Mouse (Mus musculus) neural tube, embryonic 11.5 days (tissue): ENCODE data around the gene St6galnac4. TPM values are rescaled to one million over a fixed set of nuclear protein-coding genes. Genes with fewer than 3 reads are reported as not detected.
A peak's percentile ranks its signal among the peaks of the same experiment; 100 is the strongest.

ENCODE experiments used
- ATAC-seq: fragments of 200-750 bp; cut with Nextera tagmentation; 2 replicates; pipeline ENCODE4 v1.8.0; 2017; ENCODE audit warnings: moderate number of reproducible peaks, mild to moderate bottlenecking, moderate TSS enrichment, moderate library complexity; ENCODE audit not compliant: insufficient read depth, low FRiP score, low TSS enrichment
- DNase-seq: peaks from one replicate; pipeline ENCODE4 v3.0.0-alpha.2; 2015; ENCODE audit warnings: low spot score
- H3K27ac ChIP-seq: fragments of 300-500 bp; sonication (generic); 2 replicates; pipeline ENCODE4 v1.5.1; 2014; ENCODE audit warnings: low read depth, mild to moderate bottlenecking, low read length
- H3K27me3 ChIP-seq: fragments of 300-500 bp; sonication (generic); 2 replicates; pipeline ENCODE4 v1.6.1; 2014; ENCODE audit warnings: mild to moderate bottlenecking, low read length, mixed read lengths; ENCODE audit not compliant: control insufficient read depth, insufficient read depth
- H3K36me3 ChIP-seq: fragments of 300-500 bp; sonication (generic); 2 replicates; pipeline ENCODE4 v1.6.1; 2014; ENCODE audit warnings: mild to moderate bottlenecking, low read length, moderate library complexity, mixed read lengths; ENCODE audit not compliant: control insufficient read depth, insufficient read depth
- H3K4me1 ChIP-seq: fragments of 300-500 bp; sonication (generic); 2 replicates; pipeline ENCODE4 v1.6.1; 2014; ENCODE audit warnings: low read length, mixed read lengths; ENCODE audit not compliant: control insufficient read depth, insufficient read depth
- H3K4me2 ChIP-seq: fragments of 300-500 bp; sonication (generic); 2 replicates; pipeline ENCODE4 v1.6.1; 2014; ENCODE audit warnings: low read depth, mild to moderate bottlenecking, moderate library complexity
- H3K4me3 ChIP-seq: fragments of 300-500 bp; sonication (generic); 2 replicates; pipeline ENCODE4 v1.5.1; 2014; ENCODE audit warnings: low read depth, low read length
- H3K9ac ChIP-seq: fragments of 300-500 bp; sonication (generic); 2 replicates; pipeline ENCODE4 v1.6.1; 2014; ENCODE audit warnings: mild to moderate bottlenecking, low read length
- H3K9me3 ChIP-seq: fragments of 300-500 bp; sonication (generic); 2 replicates; pipeline ENCODE4 v1.6.1; 2016; ENCODE audit warnings: low read length; ENCODE audit not compliant: control insufficient read depth
- WGBS: fragments of 180-500 bp; shearing (Covaris S2); extraction: QIAGEN DNeasy Blood & Tissue Kit; methylation state at CpG from one replicate; pipeline ENCODE4 v1.1.7; 2014; 5-methylcytosine and 5-hydroxymethylcytosine counted together
- polyA plus RNA-seq: library from polyadenylated mRNA; unstranded; fragments of >200 nt; fragmentation: Nextera tagmentation; extraction: Ambion mirVana; gene quantifications from 2 replicates; pipeline ENCODE4 v1.2.1, GENCODE M21; 2014

Gene St6galnac4
- polyA plus RNA-seq, 1 experiment from 2014 or later: 20.9 TPM

GRCm38 (mm10) chr2:32575586-32576160, 11.2 kb upstream of the St6galnac4 start, which contains the start of gene 9430097D07Rik:
Gene 9430097D07Rik (minus strand): TSS chr2:32575684.
- Histone ChIP-seq H3K27me3 (peaks cover 16% of the 10 kb centered on the region; the same call in 1 of the 2 replicates), H3K4me2 (peak within 1 kb of the TSS; percentile 98), H3K27ac (no peak within 1 kb of the TSS), H3K36me3 (no peaks in the 10 kb centered on the region), H3K9ac (peak within 1 kb of the TSS; percentile 55), H3K9me3 (no peaks in the 10 kb centered on the region), H3K4me1 (peaks cover 7% of the 10 kb centered on the region), H3K4me3 (peak within 1 kb of the TSS; percentile 37)
- DNase-seq: peak; percentile 75
- WGBS: 6% methylated on average over 28 of the region's 28 CpGs
- ATAC-seq: peak; percentile 78

GRCm38 (mm10) chr2:32576532-32576931, 10.4 kb upstream of the St6galnac4 start:
- Histone ChIP-seq H3K4me1 (peaks cover 3% of the 10 kb centered on the region), H3K9me3 (no peaks in the 10 kb centered on the region), H3K9ac (no peak overlapping the region), H3K27ac (no peak overlapping the region), H3K27me3 (peaks cover 16% of the 10 kb centered on the region; the same call in 1 of the 2 replicates), H3K4me2 (no peak overlapping the region), H3K4me3 (no peak overlapping the region), H3K36me3 (no peaks in the 10 kb centered on the region)
- WGBS: 91% methylated on average over 9 of the region's 9 CpGs
- DNase-seq (no peak), ATAC-seq (no peak)

- 42% methylated on average over 24 of the region's 30 CpGs for WGBS
- DNase-seq: no peak
- H3K9ac ChIP-seq: no peak overlapping the region
- H3K4me2 ChIP-seq: no peak overlapping the region
- H3K27ac ChIP-seq: no peak overlapping the region
- ATAC-seq: no peak
- no peak overlapping the region for H3K4me3 ChIP-seq
- no peaks in the 10 kb centered on the region for H3K36me3 ChIP-seq
- H3K9me3 ChIP-seq: no peaks in the 10 kb centered on the region
- H3K4me1 ChIP-seq: 0 out of 2 replicates have a peak, but pooled peaks cover 2% of the 10 kb centered on the region
- peaks cover 16% of the 10 kb centered on the region; the same call in 1 of the 2 replicates for H3K27me3 ChIP-seq
Measured at GRCm38 (mm10) chr2:32578146-32579046, 8.5 kb upstream of the St6galnac4 start.

- 37% methylated on average over 19 of the region's 19 CpGs for WGBS
- peak overlapping the region; percentile 20; the same call in 1 of the 2 replicates for H3K4me2 ChIP-seq
- ATAC-seq: no peak
- H3K27ac ChIP-seq: no peak overlapping the region
- no peaks in the 10 kb centered on the region for H3K9me3 ChIP-seq
- H3K4me1 ChIP-seq: no peaks in the 10 kb centered on the region
- no peak overlapping the region; the same call in 1 of the 2 replicates for H3K4me3 ChIP-seq
- peak; percentile 68 for DNase-seq
- H3K36me3 ChIP-seq: no peaks in the 10 kb centered on the region
- H3K9ac ChIP-seq: no peak overlapping the region
- H3K27me3 ChIP-seq: peaks cover 16% of the 10 kb centered on the region; the same call in 1 of the 2 replicates
Measured at GRCm38 (mm10) chr2:32581450-32582095, 5.3 kb upstream of the St6galnac4 start.

GRCm38 (mm10) chr2:32582830-32583799, 3.8 kb upstream of the St6galnac4 start:
- peaks cover 12% of the 10 kb centered on the region; the same call in 1 of the 2 replicates for H3K27me3 ChIP-seq
- peak overlapping the region; percentile 21 for H3K4me3 ChIP-seq
- H3K4me2 ChIP-seq: peak overlapping the region; percentile 44
- peaks cover 5% of the 10 kb centered on the region; the same call in 1 of the 2 replicates for H3K4me1 ChIP-seq
- no peaks in the 10 kb centered on the region for H3K36me3 ChIP-seq
- WGBS: 16% methylated on average over 37 of the region's 37 CpGs
- H3K9me3 ChIP-seq: no peaks in the 10 kb centered on the region
- ATAC-seq: peak; percentile 79
- no peak overlapping the region for H3K27ac ChIP-seq
- DNase-seq: peak; percentile 83
- peak overlapping the region; percentile 35; the same call in 1 of the 2 replicates for H3K9ac ChIP-seq

GRCm38 (mm10) chr2:32585149-32585714, 1.7 kb upstream of the St6galnac4 start:
- H3K4me1 ChIP-seq: peaks cover 5% of the 10 kb centered on the region; the same call in 1 of the 2 replicates
- no peak overlapping the region for H3K4me2 ChIP-seq
- H3K27ac ChIP-seq: no peak overlapping the region
- H3K27me3 ChIP-seq: no peaks in the 10 kb centered on the region
- WGBS: 83% methylated on average over 7 of the region's 7 CpGs
- no peak for DNase-seq
- H3K9ac ChIP-seq: no peak overlapping the region
- H3K4me3 ChIP-seq: no peak overlapping the region
- H3K36me3 ChIP-seq: no peaks in the 10 kb centered on the region
- H3K9me3 ChIP-seq: no peaks in the 10 kb centered on the region
- no peak for ATAC-seq

- DNase-seq (no peak), ATAC-seq (no peak)
- H3K4me1 ChIP-seq: peaks cover 5% of the 10 kb centered on the region; the same call in 1 of the 2 replicates
- peak overlapping the region; percentile 61 for H3K9ac ChIP-seq
- H3K27ac ChIP-seq: 0 out of 2 replicates have a peak overlapping the region, but pooled peaks have one; percentile 4
- WGBS: 42% methylated on average over 9 of the region's 9 CpGs
- no peaks in the 10 kb centered on the region for H3K9me3 ChIP-seq
- H3K27me3 ChIP-seq: no peaks in the 10 kb centered on the region
- H3K36me3 ChIP-seq: no peaks in the 10 kb centered on the region; the same call in 1 of the 2 replicates
- H3K4me2 ChIP-seq: peak overlapping the region; percentile 55
- peak overlapping the region; percentile 43 for H3K4me3 ChIP-seq
Measured at GRCm38 (mm10) chr2:32587731-32588321, 931 bp downstream of the St6galnac4 start.
